Mouse (Mus musculus) kidney, adult 2 months (tissue): ENCODE measurements around the gene Snx5.

Experiments used
- CTCF ChIP-seq: fragments of 200-500 bp; conservative IDR thresholded peaks from 2 replicates; pipeline ENCODE4 v1.5.1; 2011; ENCODE audit warnings: low read depth, mild to moderate bottlenecking, control low read depth, low read length, moderate library complexity, mixed read lengths; ENCODE audit not compliant: insufficient read depth, insufficient read length
- POLR2A ChIP-seq: fragments of 200-500 bp; IDR thresholded peaks from one replicate; pipeline ENCODE4 v1.6.1; 2011; ENCODE audit warnings: low read depth, low read length, control low read depth

GRCm38 (mm10) chr2:144215601-144216000, 55.1 kb downstream of the Snx5 start:
- TF ChIP-seq CTCF (no peak), POLR2A (no peak)
